Mouse (Mus musculus): Measurements from ENCODE around the gene Usp22.

- TF ChIP-seq CTCF (conservative IDR thresholded peaks at IDR 0.05; ENCODE audit: low read length), result no peak
- no peak for TF ChIP-seq POU5F1 (IDR thresholded peaks at IDR 0.05; ENCODE audit: borderline replicate concordance, low read length)
Observed at GRCm38 (mm10) chr11:61162776-61163175, 12.1 kb downstream of the Usp22 start.

Measured in E14TG2a.4 (cell line).